Mouse (Mus musculus): ENCODE measurements around the gene Zfp398. TPM values are rescaled to one million over a fixed set of nuclear protein-coding genes. Genes with fewer than 3 reads are reported as not detected.
A peak's percentile ranks its signal among the peaks of the same experiment; 100 is the strongest.

Gene Zfp398
- total RNA-seq, 1 experiment from 2014 or later: 14.8 TPM

GRCm38 (mm10) chr6:47879049-47879716, 43.7 kb downstream of the Zfp398 start:
- ATAC-seq (replicated peaks; ENCODE audit: insufficient number of reproducible peaks, low FRiP score, low TSS enrichment, poor library complexity, severe bottlenecking): no peak

- no peak for ATAC-seq (replicated peaks; ENCODE audit: insufficient number of reproducible peaks, low FRiP score, low TSS enrichment, poor library complexity, severe bottlenecking)
These were observed 44.7 kb downstream of the Zfp398 start for GRCm38 (mm10) chr6:47880166-47880565.

GRCm38 (mm10) chr6:47888812-47889383, 53.4 kb downstream of the Zfp398 start:
- 0 out of 2 replicates have a peak, but pooled peaks have one; percentile 43 for ATAC-seq (replicated peaks; ENCODE audit: insufficient number of reproducible peaks, low FRiP score, low TSS enrichment, poor library complexity, severe bottlenecking)

- ATAC-seq (replicated peaks; ENCODE audit: insufficient number of reproducible peaks, low FRiP score, low TSS enrichment, poor library complexity, severe bottlenecking): no peak
These were observed 64.0 kb downstream of the Zfp398 start for GRCm38 (mm10) chr6:47899416-47899815.

- no peak for ATAC-seq (replicated peaks; ENCODE audit: insufficient number of reproducible peaks, low FRiP score, low TSS enrichment, poor library complexity, severe bottlenecking)
These were observed 68.1 kb downstream of the Zfp398 start for GRCm38 (mm10) chr6:47903587-47903986.

- ATAC-seq (replicated peaks; ENCODE audit: insufficient number of reproducible peaks, low FRiP score, low TSS enrichment, poor library complexity, severe bottlenecking): no peak
These were observed 68.9 kb downstream of the Zfp398 start for GRCm38 (mm10) chr6:47904361-47904760.

- ATAC-seq (replicated peaks; ENCODE audit: insufficient number of reproducible peaks, low FRiP score, low TSS enrichment, poor library complexity, severe bottlenecking): no peak
These were observed 69.6 kb downstream of the Zfp398 start for GRCm38 (mm10) chr6:47904917-47905695.

- ATAC-seq (replicated peaks; ENCODE audit: insufficient number of reproducible peaks, low FRiP score, low TSS enrichment, poor library complexity, severe bottlenecking): no peak
These were observed 70.9 kb downstream of the Zfp398 start for GRCm38 (mm10) chr6:47906326-47906725.

- no peak for ATAC-seq (replicated peaks; ENCODE audit: insufficient number of reproducible peaks, low FRiP score, low TSS enrichment, poor library complexity, severe bottlenecking)
These were observed 73.5 kb downstream of the Zfp398 start for GRCm38 (mm10) chr6:47909007-47909406.

- no peak for ATAC-seq (replicated peaks; ENCODE audit: insufficient number of reproducible peaks, low FRiP score, low TSS enrichment, poor library complexity, severe bottlenecking)
These were observed 76.2 kb downstream of the Zfp398 start for GRCm38 (mm10) chr6:47911650-47912049.

GRCm38 (mm10) chr6:47912991-47913390, 77.5 kb downstream of the Zfp398 start:
- ATAC-seq (replicated peaks; ENCODE audit: insufficient number of reproducible peaks, low FRiP score, low TSS enrichment, poor library complexity, severe bottlenecking): no peak

GRCm38 (mm10) chr6:47917051-47917450, 81.6 kb downstream of the Zfp398 start:
- no peak for ATAC-seq (replicated peaks; ENCODE audit: insufficient number of reproducible peaks, low FRiP score, low TSS enrichment, poor library complexity, severe bottlenecking)

GRCm38 (mm10) chr6:47918768-47919274, 83.4 kb downstream of the Zfp398 start:
- no peak for ATAC-seq (replicated peaks; ENCODE audit: insufficient number of reproducible peaks, low FRiP score, low TSS enrichment, poor library complexity, severe bottlenecking)

- ATAC-seq (replicated peaks; ENCODE audit: insufficient number of reproducible peaks, low FRiP score, low TSS enrichment, poor library complexity, severe bottlenecking): no peak
These were observed 84.4 kb downstream of the Zfp398 start for GRCm38 (mm10) chr6:47919646-47920446.

GRCm38 (mm10) chr6:47920447-47921340, 85.2 kb downstream of the Zfp398 start, which contains the start of gene Zfp212:
Gene Zfp212, plus strand, starts transcription at chr6:47920476.
- ATAC-seq (replicated peaks; ENCODE audit: insufficient number of reproducible peaks, low FRiP score, low TSS enrichment, poor library complexity, severe bottlenecking): peak; percentile 92

Measured in monocyte, adult 5-6 weeks (primary cell).